Comparison of ENCODE assay signal across 14 mouse cellular contexts in the genomic region with DNA sequence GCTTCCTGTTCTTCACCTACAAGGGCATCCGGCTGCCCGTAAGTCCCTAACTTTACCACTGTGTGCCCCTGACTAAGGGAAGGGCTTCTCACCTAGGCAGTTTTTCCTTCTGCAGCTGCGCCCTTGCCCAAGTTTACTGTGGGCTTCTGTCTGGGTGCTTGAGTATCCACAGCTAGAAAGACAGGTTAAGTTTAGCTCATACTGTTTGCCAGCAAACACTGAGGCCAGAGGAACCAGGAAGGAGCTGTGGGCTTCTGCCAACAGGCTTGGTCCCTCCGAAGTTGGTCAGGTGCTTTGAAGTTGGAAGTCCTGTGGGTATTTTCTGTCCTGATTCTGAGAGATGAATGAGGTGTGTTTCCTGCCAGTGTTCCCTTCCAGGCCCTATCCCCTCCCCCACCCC. TPM values are rescaled to one million over a fixed set of nuclear protein-coding genes. Genes with fewer than 3 reads are reported as not detected.
DNase-seq lines count a peak whose midpoint lies in the region; TF ChIP-seq lines count a peak whose summit lies in the region.
"Had no signal": no experiment of that assay in that cellular context is flagged by ENCODE, and none has a peak within 500 bp of the region (broad histone marks: within the 10 kb centered on the region; RNA-seq: fewer than 3 reads in every experiment).

No protein-coding gene starts in this region.

- H3K4me1 ChIP-seq in heart, embryonic 10.5 days = peaks cover 14% of the 10 kb centered on the region
- H3K4me1 ChIP-seq in bone marrow macrophage, adult 2 months (ENCODE audit: control insufficient read depth, insufficient read depth, low read length) = peaks cover 59% of the 10 kb centered on the region

- peak; percentile 30 to 50 for DNase-seq in heart, adult 18-20 months
- no peak for DNase-seq in heart, embryonic 10.5 days (ENCODE audit: low spot score)
- peak; percentile 19 for DNase-seq in kidney, postnatal 10 days
- peak; percentile 15 for DNase-seq in lung, postnatal 10 days
- DNase-seq in gastrocnemius, adult 18-20 months (ENCODE audit: low spot score) = no peak
- no peak for DNase-seq in spleen, postnatal 4 days (ENCODE audit: low spot score in 2 of 2)
- DNase-seq in yolk sac, embryonic 10.5 days (ENCODE audit: low spot score) = no peak
- DNase-seq: cerebellum, postnatal 25 days; gastrocnemius, postnatal 25 days; layer of hippocampus, postnatal 36 days; liver, embryonic 13.5 days had no signal

- no peak for TF ChIP-seq POLR2A in bone marrow macrophage, adult 2 months (IDR thresholded peaks at IDR 0.05; ENCODE audit: borderline replicate concordance, low read depth, low read length)

- no peaks in the 10 kb centered on the region for H3K36me3 ChIP-seq in heart, embryonic 10.5 days
- H3K36me3 ChIP-seq: hindbrain, embryonic 13.5 days; liver, embryonic 13.5 days had no signal

- no peaks in the 10 kb centered on the region for H3K9me3 ChIP-seq in heart, embryonic 10.5 days
- H3K9me3 ChIP-seq: hindbrain, embryonic 13.5 days; liver, embryonic 13.5 days had no signal

- no peak overlapping the region for H3K4me3 ChIP-seq in heart, embryonic 10.5 days
- peak overlapping the region; percentile 2; the same call in 1 of the 2 replicates for H3K4me3 ChIP-seq in bone marrow macrophage, adult 2 months (ENCODE audit: insufficient read depth, low read length)
- H3K4me3 ChIP-seq: hindbrain, embryonic 13.5 days; liver, embryonic 13.5 days had no signal

- no peak overlapping the region for H3K27ac ChIP-seq in heart, embryonic 10.5 days
- peak overlapping the region; percentile 24 for H3K27ac ChIP-seq in bone marrow macrophage, adult 2 months (ENCODE audit: insufficient read depth, low read depth, low read length)
- H3K27ac ChIP-seq: hindbrain, embryonic 13.5 days; liver, embryonic 13.5 days had no signal

- peaks cover 25% of the 10 kb centered on the region for H3K27me3 ChIP-seq in heart, embryonic 10.5 days (ENCODE audit: insufficient read depth, poor library complexity, severe bottlenecking)

- 75% methylated on average over 4 of the region's 4 CpGs for WGBS in heart, embryonic 10.5 days

- no peak for TF ChIP-seq CTCF in bone marrow macrophage, adult 2 months (IDR thresholded peaks at IDR 0.05; ENCODE audit: low read depth, low read length)

RNA-seq across cellular contexts. Expression of gene Tnfrsf11a, which starts 4.6 kb away (rescaled TPM):
- total RNA-seq in heart, adult 18-20 months (2021) = 1 to 10 TPM; 1.6 TPM
- polyA plus RNA-seq in heart, embryonic 10.5 days (2016; fragmentation: Nextera tagmentation; extraction: Ambion mirVana) = 0.10 and 0.35 TPM in 2 replicates
- 56.0 and 57.9 TPM in 2 replicates for polyA plus RNA-seq in bone marrow macrophage, adult 2 months (2012; ENCODE audit: insufficient read depth, insufficient read length, missing spikeins)
- under 1 TPM; 0.46 to 0.50 TPM for total RNA-seq in gastrocnemius, adult 18-20 months (2021)
- total RNA-seq: megakaryocyte-erythroid progenitor cell, adult 5-6 weeks had no signal

Comparison
In these comparisons a context has a peak if more than half of its experiments do, and no peak if none do; other contexts are left out.
1. DNase-seq: peak in heart, adult 18-20 months (2 of 2), kidney, postnatal 10 days (single experiment) and lung, postnatal 10 days (single experiment); none in heart, embryonic 10.5 days (single experiment), gastrocnemius, adult 18-20 months (single experiment), spleen, postnatal 4 days (0 of 2) and yolk sac, embryonic 10.5 days (single experiment).